Comparison of ENCODE assay signal across 17 mouse cellular contexts in the genomic region with DNA sequence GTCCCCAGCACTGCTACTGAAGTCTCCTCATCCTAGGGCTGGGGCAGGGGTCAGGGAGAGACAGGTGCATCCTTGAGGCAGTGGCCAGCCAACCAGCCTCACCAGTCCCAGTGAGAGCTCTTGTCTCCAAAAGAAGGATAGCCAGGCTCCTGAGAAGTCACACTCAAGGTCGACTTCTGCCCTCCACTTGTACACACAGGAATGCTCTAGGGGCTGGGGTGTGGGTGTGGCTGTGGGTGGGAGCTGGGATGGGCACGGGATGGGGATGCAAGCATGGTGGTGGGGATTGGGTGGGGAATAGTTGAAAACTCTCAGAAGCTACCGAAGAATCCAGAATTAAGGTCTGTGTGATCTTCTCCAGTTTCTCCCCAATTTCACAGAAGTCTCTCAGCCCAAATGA. TPM values are rescaled to one million over a fixed set of nuclear protein-coding genes. Genes with fewer than 3 reads are reported as not detected.
"Had no signal": no experiment of that assay in that cellular context is flagged by ENCODE, and none has a peak within 500 bp of the region (broad histone marks: within the 10 kb centered on the region; RNA-seq: fewer than 3 reads in every experiment).

No protein-coding gene starts in this region.

- H3K9ac ChIP-seq: liver, embryonic 14.5 days; lung, embryonic 14.5 days; midbrain, embryonic 12.5 days; neural tube, embryonic 12.5 days; stomach, embryonic 15.5 days had no signal

- H3K4me2 ChIP-seq: lung, embryonic 14.5 days; midbrain, embryonic 12.5 days; neural tube, embryonic 12.5 days; stomach, embryonic 15.5 days had no signal

- ATAC-seq: midbrain, embryonic 16.5 days had no signal

- H3K4me1 ChIP-seq: midbrain, embryonic 12.5 days; stomach, embryonic 15.5 days had no signal

- H3K4me3 ChIP-seq: midbrain, embryonic 10.5 days; midbrain, embryonic 12.5 days; myocyte; neural tube, embryonic 12.5 days; stomach, embryonic 15.5 days had no signal

- H3K36me3 ChIP-seq: midbrain, embryonic 10.5 days; midbrain, embryonic 12.5 days; neural tube, embryonic 12.5 days; stomach, embryonic 15.5 days had no signal

- DNase-seq: lung, adult 18-20 months; lung, embryonic 14.5 days; lung, postnatal 10 days; lung, postnatal 4 days; midbrain, embryonic 14.5 days; right cerebral cortex, postnatal 14 days; thymus, postnatal 14 days; thymus, postnatal 36 days had no signal

- H3K27ac ChIP-seq: liver, embryonic 14.5 days; midbrain, embryonic 10.5 days; midbrain, embryonic 12.5 days; neural tube, embryonic 12.5 days; stomach, embryonic 15.5 days; stomach, postnatal 0 days had no signal

RNA-seq across cellular contexts. Expression of a gene that starts 25.2 kb away (rescaled TPM):
- polyA plus RNA-seq: lung, embryonic 14.5 days; lung, embryonic 16.5 days had no signal
